Mouse (Mus musculus) adrenal gland, adult 18-20 months (tissue): ENCODE results near the gene Gfpt1. TPM values are rescaled to one million over a fixed set of nuclear protein-coding genes. Genes with fewer than 3 reads are reported as not detected.
"Not testable (repeated sequence)": the region's sequence is repeated elsewhere in the genome, so short reads cannot be mapped to it uniquely, and the experiment has no call there.

ENCODE experiments used
- DNase-seq, 2 experiments: peaks; one replicate each; pipeline ENCODE4 v3.0.0; 2021 to 2022; ENCODE audit warnings: low spot score in 2 of 2
- total RNA-seq, 2 experiments: library from RNA; stranded (reverse); gene quantifications; 1 replicate in 1 of 2; 2 replicates in 1 of 2; pipeline ENCODE4 v1.2.3; 2021

Gene Gfpt1
- total RNA-seq, 2 experiments from 2014 or later, result 50.0 to 52.9 TPM

- peak in 1 of 2 experiments; percentile 18 for DNase-seq
Observed at GRCm38 (mm10) chr6:87040971-87041370, 1.7 kb upstream of the Gfpt1 start.

GRCm38 (mm10) chr6:87041431-87041830, 1.2 kb upstream of the Gfpt1 start:
- DNase-seq, result no peak

- DNase-seq, result no peak
Observed at GRCm38 (mm10) chr6:87042004-87042336, 676 bp upstream of the Gfpt1 start.

DNA sequence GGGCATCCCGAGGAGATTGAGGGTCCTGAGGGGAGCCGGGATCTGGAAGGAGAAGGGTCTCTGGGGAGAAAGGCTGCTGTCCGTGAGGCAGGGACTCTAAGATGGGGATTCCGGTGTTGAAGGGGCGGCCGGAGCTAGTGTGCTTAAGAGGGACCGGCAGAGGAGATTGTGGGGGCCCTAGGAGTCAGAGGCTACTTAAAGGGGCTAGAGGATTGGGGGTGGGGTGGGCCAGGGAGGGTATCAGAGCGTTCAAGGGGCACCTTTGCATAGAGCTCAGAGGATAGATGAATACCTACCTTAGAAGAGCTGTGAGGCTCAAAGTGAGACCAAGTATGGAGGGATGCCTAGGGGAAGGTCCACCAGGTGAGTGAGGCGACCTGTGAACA, 478 bp downstream of the Gfpt1 start:
- no peak for DNase-seq

DNA sequence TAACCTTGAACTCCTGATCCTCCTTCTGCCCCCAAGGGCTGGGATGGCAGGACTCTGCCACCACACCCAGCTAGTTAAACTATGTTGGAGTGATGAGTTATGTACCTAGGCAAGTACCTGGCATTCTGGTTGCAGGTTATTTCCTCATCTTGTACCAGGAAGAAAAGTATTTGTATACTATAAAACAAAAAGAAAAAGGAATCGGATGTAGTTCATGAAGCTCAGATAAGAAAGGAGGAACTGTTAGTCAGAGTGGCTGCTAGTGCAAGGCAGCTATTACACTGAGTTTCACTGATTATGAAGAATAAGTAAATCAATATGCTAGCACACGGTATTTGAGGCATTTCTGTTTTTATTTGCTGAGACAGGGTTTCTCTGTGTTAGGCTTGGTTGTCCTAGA, 2.2 kb downstream of the Gfpt1 start:
- no peak for DNase-seq

- DNase-seq, result no peak
Observed at GRCm38 (mm10) chr6:87045507-87045906, 2.9 kb downstream of the Gfpt1 start.

GRCm38 (mm10) chr6:87048712-87049111, 6.1 kb downstream of the Gfpt1 start:
- DNase-seq, result not testable (repeated sequence)

DNA sequence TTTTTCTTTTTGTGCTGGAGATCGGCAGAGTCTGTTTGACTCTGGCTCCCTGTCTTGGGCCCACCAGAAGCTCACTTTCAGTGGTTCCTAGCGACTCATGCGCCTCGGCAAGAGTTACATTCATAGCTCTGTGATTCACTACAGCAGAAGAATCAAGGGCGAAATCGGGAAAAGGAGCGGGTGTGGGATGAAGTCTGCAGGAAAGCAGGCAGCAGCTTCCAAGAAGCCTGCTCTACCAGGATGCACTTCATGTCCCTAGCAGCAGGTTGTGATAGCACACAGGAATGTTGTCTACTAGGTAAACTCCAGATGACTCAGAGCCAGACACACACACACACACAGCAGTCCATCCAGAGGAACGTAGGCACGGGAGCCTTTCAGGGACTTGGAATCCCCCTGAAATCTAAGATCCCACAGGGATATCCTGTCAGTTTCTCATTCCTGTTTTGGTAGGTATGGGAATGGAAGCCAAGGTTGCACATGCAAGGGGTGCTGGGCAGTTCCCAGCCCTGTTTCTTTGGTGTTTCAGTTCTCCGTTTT, 9.3 kb downstream of the Gfpt1 start:
- no peak for DNase-seq

- no peak for DNase-seq
Observed at GRCm38 (mm10) chr6:87054193-87054592, 11.5 kb downstream of the Gfpt1 start.

GRCm38 (mm10) chr6:87059754-87060153, 17.1 kb downstream of the Gfpt1 start:
- DNase-seq, result no peak

DNA sequence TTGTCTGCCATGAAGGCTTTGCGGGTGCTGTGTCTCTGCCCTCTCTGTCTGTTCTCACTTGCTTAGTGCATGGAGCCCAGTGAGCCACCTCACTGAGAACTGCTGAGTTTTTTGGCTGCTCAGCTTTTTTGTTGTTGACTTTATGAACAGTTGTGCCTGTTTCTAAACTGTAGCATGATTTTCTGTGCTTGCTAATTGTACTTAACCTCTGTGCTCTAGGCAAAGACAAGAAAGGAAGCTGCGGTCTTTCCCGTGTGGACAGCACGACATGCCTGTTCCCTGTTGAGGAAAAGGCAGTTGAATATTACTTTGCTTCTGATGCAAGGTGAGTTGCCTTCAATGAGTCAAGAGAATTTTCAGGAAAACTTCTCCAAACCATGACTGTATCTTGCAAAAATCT, 20.9 kb downstream of the Gfpt1 start:
- no peak for DNase-seq

DNA sequence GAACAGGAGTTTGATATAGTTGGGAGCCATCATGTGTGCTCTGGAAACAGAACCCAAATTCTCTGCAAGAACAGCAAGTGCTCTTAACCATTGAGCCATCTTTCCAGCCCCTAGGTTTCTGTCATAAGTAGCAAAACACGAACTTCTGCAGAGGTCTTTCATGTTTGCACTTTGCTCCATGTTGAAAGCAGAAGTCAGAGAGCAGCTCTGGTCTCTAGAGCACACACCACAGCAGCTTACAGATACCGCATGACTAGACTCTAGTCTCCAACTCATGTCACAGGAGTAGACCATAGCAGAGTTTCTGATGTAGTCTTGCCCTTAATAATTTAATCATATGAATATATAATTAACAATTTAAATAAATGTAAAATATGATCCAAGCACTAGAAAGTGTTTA, 25.6 kb downstream of the Gfpt1 start:
- DNase-seq, result no peak

DNA sequence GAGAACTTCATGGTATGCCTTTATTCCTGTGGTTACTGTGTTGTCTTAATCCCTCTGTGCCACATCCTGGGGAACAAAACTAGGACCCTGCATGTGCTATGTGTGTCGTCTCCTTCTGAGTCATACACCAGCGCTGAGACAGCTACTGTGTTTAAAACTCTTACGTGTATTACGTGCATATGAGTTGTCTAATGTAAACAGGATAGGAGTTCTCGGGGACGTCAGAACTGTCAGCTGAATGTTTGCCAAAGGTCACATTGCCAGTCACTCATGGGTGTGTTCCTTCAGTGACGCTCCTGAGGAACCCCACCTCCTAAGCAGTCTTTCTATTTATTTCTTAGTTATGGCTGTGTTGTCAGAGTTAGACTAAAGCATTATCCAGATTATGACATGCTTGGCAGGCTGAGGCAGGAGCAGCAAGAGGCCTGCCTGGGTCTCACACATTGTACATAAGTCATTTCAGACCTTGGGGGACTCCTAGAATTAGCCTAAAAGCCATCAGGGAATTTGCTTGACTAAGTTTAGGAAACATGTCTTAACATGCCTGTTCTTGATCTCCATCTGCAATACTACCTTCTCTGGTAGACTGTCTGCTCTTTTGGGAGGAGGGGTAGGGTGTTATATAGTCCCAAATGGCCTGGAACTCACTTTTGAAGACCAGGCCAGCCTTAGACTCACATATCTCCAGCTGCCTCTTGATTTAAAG, 26.7 kb downstream of the Gfpt1 start:
- no peak for DNase-seq

DNA sequence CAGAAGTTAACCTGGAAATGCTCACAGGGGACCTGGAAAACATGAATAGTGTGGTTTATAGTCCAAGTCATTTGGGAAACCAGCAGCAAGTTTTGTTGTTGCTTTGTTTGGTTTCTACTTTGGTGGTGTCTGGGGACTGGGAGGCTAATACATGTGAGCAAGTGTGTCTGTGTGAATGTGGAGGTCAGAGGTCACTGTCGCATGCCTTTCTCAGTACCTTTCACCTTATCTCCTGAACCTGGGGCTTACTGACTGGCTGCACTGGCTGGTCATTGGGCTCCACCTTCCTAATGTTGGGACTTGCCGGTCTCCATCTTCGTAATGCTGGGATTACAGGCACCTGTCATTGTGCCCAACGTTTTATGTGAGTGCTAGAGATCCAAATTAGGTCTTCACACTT, 28.0 kb downstream of the Gfpt1 start:
- no peak for DNase-seq

DNA sequence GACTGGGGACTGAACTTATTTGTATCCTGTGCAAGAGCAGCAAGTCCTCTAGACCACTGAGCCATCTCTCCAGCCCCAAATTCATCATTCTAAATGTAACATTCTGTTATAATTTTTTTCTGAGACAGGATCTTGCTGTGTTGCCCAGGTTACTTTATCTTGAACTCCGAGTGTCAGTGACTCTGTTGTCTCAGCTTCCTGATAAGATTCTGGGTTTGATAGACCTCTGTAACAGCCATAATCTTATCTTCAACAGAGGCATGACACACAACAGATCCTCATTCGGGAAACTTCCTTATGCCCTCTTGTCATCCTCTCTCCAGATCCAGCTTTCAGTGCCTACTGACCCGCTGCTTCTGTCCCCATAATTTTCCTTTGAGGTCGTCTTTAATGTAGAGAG, 30.1 kb downstream of the Gfpt1 start:
- no peak for DNase-seq

DNA sequence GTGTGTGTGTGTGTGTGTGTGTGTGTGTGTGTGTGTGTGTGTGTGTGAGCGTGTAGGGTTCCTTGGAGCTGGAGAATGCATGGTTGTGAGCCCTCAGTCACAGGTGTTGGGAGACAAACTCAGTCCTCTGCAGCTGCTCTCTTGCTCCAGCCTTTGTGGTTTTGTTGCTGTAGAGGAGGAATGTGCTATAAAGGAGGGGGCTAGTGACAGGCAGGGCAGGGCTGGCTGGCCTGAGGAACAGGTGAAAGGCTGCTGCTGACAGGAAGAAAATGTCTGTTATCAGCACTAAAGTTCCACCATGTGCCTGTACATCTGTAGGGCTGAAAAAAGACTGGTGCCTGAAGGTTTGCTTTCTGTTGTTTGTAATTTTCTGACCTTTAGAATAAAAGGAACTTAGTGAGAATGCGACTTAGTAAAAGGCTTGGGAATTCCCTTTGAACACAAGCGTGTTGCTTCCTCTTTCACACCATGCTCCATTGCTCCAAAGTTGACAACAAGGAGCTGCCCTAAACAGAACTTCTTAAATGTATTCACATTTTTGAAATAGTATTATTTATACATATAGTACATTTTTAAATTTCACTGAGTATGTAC, 32.5 kb downstream of the Gfpt1 start:
- no peak for DNase-seq

DNA sequence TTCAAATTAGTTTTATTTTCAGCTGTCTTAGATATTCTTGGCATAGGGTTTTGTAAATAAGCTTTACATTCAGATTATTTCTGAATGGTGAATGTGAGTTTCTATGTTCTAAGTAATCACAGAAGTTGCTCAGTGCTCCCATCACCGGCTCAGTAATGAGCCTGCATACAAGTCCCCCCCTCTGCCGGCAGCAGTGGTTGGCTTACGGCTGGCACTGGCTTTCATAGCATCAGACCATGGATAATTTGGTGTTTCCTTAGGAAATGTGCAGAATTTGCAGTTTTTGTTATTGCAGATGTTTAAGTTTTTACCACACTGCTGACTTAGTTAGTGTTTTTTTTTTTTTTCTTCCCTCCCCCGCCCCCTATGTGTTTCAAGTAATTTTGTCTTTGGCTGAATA, 36.8 kb downstream of the Gfpt1 start:
- DNase-seq, result no peak

DNA sequence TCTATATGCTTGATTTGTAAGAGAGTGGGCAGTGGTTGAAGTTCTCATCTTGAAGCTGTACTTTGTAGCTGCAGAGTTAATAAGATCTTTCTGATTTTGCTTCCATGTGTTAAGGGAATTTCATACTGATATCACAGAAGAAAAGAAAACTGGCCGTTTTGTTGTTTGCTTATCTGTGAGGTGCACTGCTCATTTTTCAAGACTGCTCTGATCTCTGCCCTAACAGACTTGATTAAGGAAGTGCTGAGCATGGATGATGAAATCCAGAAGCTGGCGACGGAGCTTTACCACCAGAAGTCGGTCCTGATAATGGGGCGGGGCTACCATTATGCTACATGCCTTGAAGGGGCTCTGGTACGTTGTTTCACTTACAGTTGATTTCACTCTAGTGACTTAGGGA, 42.4 kb downstream of the Gfpt1 start:
- no peak for DNase-seq

DNA sequence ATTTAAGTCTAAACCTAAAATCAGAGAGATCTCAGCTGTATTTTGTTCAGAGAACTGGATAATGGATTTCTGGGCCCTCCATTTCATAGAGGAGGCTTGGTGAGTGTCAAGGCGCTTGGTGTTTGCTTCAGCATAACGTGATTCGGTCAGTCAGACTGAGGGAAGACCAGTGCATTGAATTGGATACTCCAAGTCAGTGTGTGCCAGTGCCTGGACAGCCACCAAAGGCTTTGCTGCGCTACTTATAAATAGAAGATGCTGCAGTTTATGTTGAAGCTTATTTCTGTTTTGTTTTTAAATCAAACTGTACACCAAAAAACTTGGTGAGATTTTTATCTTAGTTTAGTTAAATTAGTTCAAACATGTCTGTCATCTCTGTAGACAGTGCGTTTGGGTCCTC, 45.7 kb downstream of the Gfpt1 start:
- DNase-seq, result no peak

- DNase-seq, result no peak
Observed at GRCm38 (mm10) chr6:87090877-87091276, 48.2 kb downstream of the Gfpt1 start.

DNA sequence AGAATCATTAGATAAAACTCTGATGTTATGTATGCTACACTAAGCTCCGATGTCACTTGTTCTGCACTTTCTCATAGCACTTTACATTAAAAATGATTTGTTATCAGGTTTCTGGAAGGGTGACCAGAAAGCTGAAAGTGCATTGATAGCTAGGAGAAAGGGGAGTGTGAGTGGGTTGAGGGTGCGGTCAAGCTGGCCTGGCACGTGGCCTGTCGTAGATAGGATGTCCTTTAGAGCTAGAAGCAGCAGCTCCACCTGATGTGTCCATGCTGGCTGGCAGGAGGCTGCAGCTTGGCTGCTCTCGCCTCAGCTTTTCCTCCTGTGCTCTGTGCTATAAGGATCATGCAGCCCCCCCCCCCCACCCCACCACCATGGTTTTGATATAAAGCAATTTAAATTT, 49.8 kb downstream of the Gfpt1 start:
- no peak for DNase-seq

DNA sequence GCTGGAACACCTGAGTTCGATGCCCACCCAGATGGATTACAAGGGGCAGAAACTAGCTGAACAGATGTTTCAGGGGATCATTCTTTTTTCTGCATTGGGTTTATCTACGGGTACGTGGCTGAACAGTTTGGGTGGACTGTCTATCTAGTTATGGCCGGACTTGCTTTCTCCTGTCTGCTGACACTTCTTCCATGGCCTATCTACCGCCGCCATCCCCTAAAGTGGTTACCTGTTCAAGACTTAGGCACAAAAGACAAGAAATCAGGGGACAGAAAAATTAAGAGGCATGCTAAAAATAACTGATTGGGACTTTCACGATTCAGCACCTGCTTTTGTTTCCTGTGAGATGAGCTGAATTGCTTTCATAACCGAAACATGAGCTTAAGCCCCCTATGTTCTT, 51.0 kb downstream of the Gfpt1 start:
- DNase-seq, result not testable (repeated sequence)

DNA sequence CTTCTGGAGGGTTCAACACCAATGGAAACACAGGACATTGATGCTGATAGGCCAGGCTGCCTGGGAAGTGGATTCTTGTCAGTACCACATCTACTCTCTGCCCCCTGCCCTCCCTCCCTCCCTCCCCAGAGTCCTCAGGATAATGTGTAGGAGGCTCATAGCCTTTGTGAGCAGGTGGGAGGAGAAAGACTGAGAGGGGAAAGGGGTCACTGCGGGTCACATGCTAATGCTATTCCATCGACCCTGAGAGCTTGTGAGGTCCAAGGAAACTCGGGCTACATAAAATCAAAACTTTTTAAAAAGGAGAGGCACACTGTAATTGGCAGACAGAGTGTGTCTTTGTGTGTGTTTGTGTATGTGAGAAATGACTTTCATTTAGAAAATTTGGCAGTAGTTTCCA, 56.6 kb downstream of the Gfpt1 start:
- DNase-seq, result no peak
